Mouse (Mus musculus) liver, embryonic 15.5 days (tissue): ENCODE results near the gene Anapc15-ps. TPM values are rescaled to one million over a fixed set of nuclear protein-coding genes. Genes with fewer than 3 reads are reported as not detected.
A peak's percentile ranks its signal among the peaks of the same experiment; 100 is the strongest.
"Not testable (repeated sequence)": the region's sequence is repeated elsewhere in the genome, so short reads cannot be mapped to it uniquely, and the experiment has no call there.

ENCODE experiments used
- ATAC-seq: fragments of 200-750 bp; cut with Nextera tagmentation; 2 replicates; pipeline ENCODE4 v1.8.0; 2017; ENCODE audit warnings: moderate number of reproducible peaks, mild to moderate bottlenecking, moderate library complexity; ENCODE audit not compliant: insufficient read depth
- H3K27ac ChIP-seq: fragments of 300-500 bp; sonication (generic); replicated peaks from 2 replicates; pipeline ENCODE4 v1.5.1; 2015; ENCODE audit warnings: mild to moderate bottlenecking, inconsistent platforms
- H3K27me3 ChIP-seq: fragments of 300-500 bp; sonication (generic); 2 replicates; pipeline ENCODE4 v1.6.1; 2015; ENCODE audit warnings: mild to moderate bottlenecking, inconsistent platforms
- H3K36me3 ChIP-seq: fragments of 300-500 bp; sonication (generic); replicated peaks from 2 replicates; pipeline ENCODE4 v1.6.1; 2015; ENCODE audit warnings: moderate library complexity, mild to moderate bottlenecking, inconsistent platforms
- H3K4me1 ChIP-seq: fragments of 300-500 bp; sonication (generic); replicated peaks from 2 replicates; pipeline ENCODE4 v1.6.1; 2015; ENCODE audit warnings: inconsistent platforms
- H3K4me2 ChIP-seq: fragments of 300-500 bp; sonication (generic); 2 replicates; pipeline ENCODE4 v1.6.1; 2015; ENCODE audit warnings: moderate library complexity, mild to moderate bottlenecking, inconsistent platforms
- H3K4me3 ChIP-seq: fragments of 300-500 bp; sonication (generic); replicated peaks from 2 replicates; pipeline ENCODE4 v1.5.1; 2015; ENCODE audit warnings: mild to moderate bottlenecking, inconsistent platforms
- H3K9ac ChIP-seq: fragments of 300-500 bp; sonication (generic); 2 replicates; pipeline ENCODE4 v1.6.1; 2015; ENCODE audit warnings: moderate library complexity, mild to moderate bottlenecking, inconsistent platforms
- H3K9me3 ChIP-seq: fragments of 300-500 bp; sonication (generic); replicated peaks from 2 replicates; pipeline ENCODE4 v1.6.1; 2016; ENCODE audit warnings: inconsistent platforms
- WGBS: fragments of 180-500 bp; shearing (Covaris S2); methylation state at CpG from one replicate; pipeline ENCODE4 v1.1.7; 2015; ENCODE audit warnings: mixed read lengths; ENCODE audit not compliant: insufficient replicate concordance; 5-methylcytosine and 5-hydroxymethylcytosine counted together
- polyA plus RNA-seq: library from polyadenylated mRNA; unstranded; fragments of >200 nt; fragmentation: Nextera tagmentation; extraction: Ambion mirVana; gene quantifications from 2 replicates; pipeline ENCODE4 v1.2.1, GENCODE M21; 2015

Gene Anapc15-ps
- polyA plus RNA-seq, 1 experiment from 2014 or later, result not detected

GRCm38 (mm10) chr10:95647128-95647527, 26.1 kb downstream of the Anapc15-ps start:
- WGBS, result 18% methylated on average over 9 of the region's 9 CpGs
- Histone ChIP-seq H3K27ac (no peak overlapping the region), H3K27me3 (no peaks in the 10 kb centered on the region), H3K4me3 (no peak overlapping the region), H3K9me3 (no peaks in the 10 kb centered on the region), H3K4me2 (no peak overlapping the region), H3K36me3 (no peaks in the 10 kb centered on the region), H3K4me1 (peaks cover 3% of the 10 kb centered on the region; the same call in 1 of the 2 replicates), H3K9ac (no peak overlapping the region)
- ATAC-seq, result no peak

GRCm38 (mm10) chr10:95646576-95646975, 26.7 kb downstream of the Anapc15-ps start:
- Histone ChIP-seq H3K27ac (no peak overlapping the region), H3K27me3 (no peaks in the 10 kb centered on the region), H3K4me3 (no peak overlapping the region), H3K9me3 (no peaks in the 10 kb centered on the region), H3K4me1 (peaks cover 3% of the 10 kb centered on the region; the same call in 1 of the 2 replicates), H3K4me2 (no peak overlapping the region), H3K36me3 (no peaks in the 10 kb centered on the region), H3K9ac (no peak overlapping the region)
- no peak for ATAC-seq
- 75% methylated on average over 10 of the region's 10 CpGs for WGBS

- Histone ChIP-seq H3K36me3 (no peaks in the 10 kb centered on the region), H3K4me3 (no peak overlapping the region), H3K4me2 (no peak overlapping the region), H3K9ac (no peak overlapping the region), H3K27ac (peak overlapping the region; percentile 62), H3K27me3 (no peaks in the 10 kb centered on the region), H3K4me1 (peaks cover 9% of the 10 kb centered on the region), H3K9me3 (no peaks in the 10 kb centered on the region)
- WGBS, result 46% methylated on average over 6 of the region's 6 CpGs
- 0 out of 2 replicates have a peak, but pooled peaks have one; percentile 40 for ATAC-seq
Measured at GRCm38 (mm10) chr10:95643696-95644360, 29.4 kb downstream of the Anapc15-ps start.

- Histone ChIP-seq H3K36me3 (no peaks in the 10 kb centered on the region), H3K27me3 (no peaks in the 10 kb centered on the region), H3K4me3 (no peak overlapping the region), H3K9me3 (no peaks in the 10 kb centered on the region), H3K27ac (no peak overlapping the region), H3K4me1 (peaks cover 9% of the 10 kb centered on the region), H3K9ac (no peak overlapping the region), H3K4me2 (no peak overlapping the region)
- WGBS, result 62% methylated on average over 5 of the region's 5 CpGs
- no peak for ATAC-seq
Measured at GRCm38 (mm10) chr10:95643042-95643441, 30.2 kb downstream of the Anapc15-ps start.

- H3K4me1 ChIP-seq, result peaks cover 12% of the 10 kb centered on the region
- no peak overlapping the region for H3K4me3 ChIP-seq
- H3K27ac ChIP-seq, result no peak overlapping the region
- H3K27me3 ChIP-seq, result no peaks in the 10 kb centered on the region
- 75% methylated on average over 5 of the region's 5 CpGs for WGBS
- ATAC-seq, result no peak
- no peaks in the 10 kb centered on the region for H3K9me3 ChIP-seq
- no peaks in the 10 kb centered on the region for H3K36me3 ChIP-seq
- H3K9ac ChIP-seq, result no peak overlapping the region
- H3K4me2 ChIP-seq, result no peak overlapping the region
Measured at GRCm38 (mm10) chr10:95641335-95641734, 31.9 kb downstream of the Anapc15-ps start.

GRCm38 (mm10) chr10:95639429-95639828, 33.8 kb downstream of the Anapc15-ps start:
- no peaks in the 10 kb centered on the region for H3K36me3 ChIP-seq
- 49% methylated on average over 5 of the region's 5 CpGs for WGBS
- H3K9me3 ChIP-seq, result no peaks in the 10 kb centered on the region
- ATAC-seq, result no peak
- peaks cover 16% of the 10 kb centered on the region for H3K4me1 ChIP-seq
- no peak overlapping the region for H3K4me2 ChIP-seq
- no peak overlapping the region for H3K27ac ChIP-seq
- H3K9ac ChIP-seq, result no peak overlapping the region
- H3K4me3 ChIP-seq, result no peak overlapping the region
- no peaks in the 10 kb centered on the region for H3K27me3 ChIP-seq

- no peaks in the 10 kb centered on the region for H3K9me3 ChIP-seq
- peaks cover 43% of the 10 kb centered on the region for H3K4me1 ChIP-seq
- 74% methylated on average over 15 of the region's 15 CpGs for WGBS
- ATAC-seq, result no peak
- no peaks in the 10 kb centered on the region for H3K27me3 ChIP-seq
- no peak overlapping the region for H3K4me3 ChIP-seq
- H3K9ac ChIP-seq, result no peak overlapping the region
- H3K36me3 ChIP-seq, result no peaks in the 10 kb centered on the region
- H3K27ac ChIP-seq, result no peak overlapping the region; the same call in 1 of the 2 replicates
- no peak overlapping the region for H3K4me2 ChIP-seq
Measured at GRCm38 (mm10) chr10:95634751-95635150, 38.5 kb downstream of the Anapc15-ps start.

- H3K27ac ChIP-seq, result no peak overlapping the region; the same call in 1 of the 2 replicates
- no peaks in the 10 kb centered on the region for H3K9me3 ChIP-seq
- no peak overlapping the region for H3K9ac ChIP-seq
- no peak overlapping the region for H3K4me3 ChIP-seq
- H3K4me2 ChIP-seq, result no peak overlapping the region
- no peak for ATAC-seq
- H3K36me3 ChIP-seq, result no peaks in the 10 kb centered on the region
- H3K4me1 ChIP-seq, result peaks cover 41% of the 10 kb centered on the region
- WGBS, result 73% methylated on average over 9 of the region's 9 CpGs
- no peaks in the 10 kb centered on the region for H3K27me3 ChIP-seq
Measured at GRCm38 (mm10) chr10:95634261-95634660, 39.0 kb downstream of the Anapc15-ps start.

GRCm38 (mm10) chr10:95631568-95631967, 41.7 kb downstream of the Anapc15-ps start:
- H3K9ac ChIP-seq, result no peak overlapping the region
- no peaks in the 10 kb centered on the region for H3K27me3 ChIP-seq
- peak overlapping the region; percentile 46 for H3K4me2 ChIP-seq
- peak; percentile 89 for ATAC-seq
- no peak overlapping the region for H3K4me3 ChIP-seq
- H3K27ac ChIP-seq, result peak overlapping the region; percentile 72
- H3K9me3 ChIP-seq, result no peaks in the 10 kb centered on the region
- peaks cover 36% of the 10 kb centered on the region for H3K4me1 ChIP-seq
- WGBS, result 31% methylated on average over 2 of the region's 2 CpGs
- H3K36me3 ChIP-seq, result no peaks in the 10 kb centered on the region

GRCm38 (mm10) chr10:95630726-95631345, 42.4 kb downstream of the Anapc15-ps start:
- Histone ChIP-seq H3K4me2 (peak overlapping the region; percentile 46), H3K9ac (no peak overlapping the region)
- WGBS, result 65% methylated on average over 10 of the region's 10 CpGs

GRCm38 (mm10) chr10:95630166-95630565, 43.1 kb downstream of the Anapc15-ps start:
- not testable (repeated sequence) for H3K9me3 ChIP-seq, H3K36me3 ChIP-seq, H3K4me3 ChIP-seq, H3K27me3 ChIP-seq, H3K9ac ChIP-seq
- 0 out of 2 replicates have a peak, but pooled peaks have one; percentile 3 for ATAC-seq
- peak overlapping the region; percentile 52; the same call in 1 of the 2 replicates for H3K27ac ChIP-seq
- WGBS, result 53% methylated on average over 4 of the region's 4 CpGs
- H3K4me2 ChIP-seq, result peak overlapping the region; percentile 46; the same call in 1 of the 2 replicates
- H3K4me1 ChIP-seq, result peaks cover 39% of the 10 kb centered on the region

More at GRCm38 (mm10) chr10:95630726-95631345, 42.4 kb downstream of the Anapc15-ps start:
- H3K4me1 ChIP-seq, result peaks cover 36% of the 10 kb centered on the region
- H3K27me3 ChIP-seq, result no peaks in the 10 kb centered on the region
- 0 out of 2 replicates have a peak, but pooled peaks have one; percentile 20 for ATAC-seq
- H3K27ac ChIP-seq, result peak overlapping the region; percentile 52
- no peaks in the 10 kb centered on the region for H3K9me3 ChIP-seq
- no peak overlapping the region for H3K4me3 ChIP-seq
- H3K36me3 ChIP-seq, result no peaks in the 10 kb centered on the region
